Mouse (Mus musculus) cerebellum, adult 2 months (tissue): ENCODE data around the gene Psmb8.

ENCODE experiments used
- CTCF ChIP-seq: fragments of 200-500 bp; IDR thresholded peaks from 2 replicates; pipeline ENCODE4 v1.5.1; 2011; ENCODE audit warnings: low read depth, mild to moderate bottlenecking, control low read depth, low read length, moderate library complexity, borderline replicate concordance; ENCODE audit not compliant: insufficient read depth
- POLR2A ChIP-seq: fragments of 200-500 bp; IDR thresholded peaks from 2 replicates; pipeline ENCODE4 v1.6.1; 2011; ENCODE audit warnings: low read length, control low read depth, borderline replicate concordance; ENCODE audit not compliant: insufficient read depth

DNA sequence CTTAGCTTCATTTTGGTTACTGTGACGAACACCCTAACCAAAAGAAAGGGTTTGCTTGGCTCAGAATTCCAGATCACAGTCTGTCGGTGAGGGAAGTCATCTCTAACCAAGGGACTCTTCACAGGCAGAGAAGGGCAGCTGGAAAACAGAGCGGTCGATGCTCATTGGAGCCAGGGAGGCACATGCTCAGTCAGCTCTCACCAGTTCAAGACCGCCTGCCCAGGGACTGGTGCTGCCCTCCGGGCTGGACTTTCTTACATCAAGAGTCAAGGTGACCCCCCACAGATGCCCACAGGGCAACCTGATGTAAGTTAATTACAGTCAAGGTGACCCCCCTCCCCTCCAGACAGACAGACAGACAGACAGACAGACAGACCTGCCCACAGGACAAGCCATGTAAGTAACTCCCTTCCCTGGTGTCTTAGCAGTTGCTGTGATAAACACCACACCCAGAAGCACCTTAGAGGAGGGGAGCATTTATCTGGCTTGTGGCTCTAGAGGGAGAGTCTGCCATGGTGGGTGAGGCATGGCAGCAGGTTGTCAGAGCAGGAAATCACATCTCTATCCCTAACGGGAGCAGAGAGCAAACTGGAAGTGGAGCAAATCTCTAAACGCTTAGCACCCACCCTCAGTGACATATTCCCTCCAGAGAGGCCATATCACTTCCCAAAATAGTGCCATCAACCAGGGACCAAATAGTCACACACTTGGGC, 19.9 kb downstream of the Psmb8 start:
- TF ChIP-seq CTCF: no peak
- TF ChIP-seq POLR2A: no peak
